Mouse (Mus musculus): ENCODE measurements around the gene Ppp4c. TPM values are rescaled to one million over a fixed set of nuclear protein-coding genes. Genes with fewer than 3 reads are reported as not detected.

Gene Ppp4c
- polyA plus RNA-seq, 1 experiment from 2014 or later = 313 TPM

DNA sequence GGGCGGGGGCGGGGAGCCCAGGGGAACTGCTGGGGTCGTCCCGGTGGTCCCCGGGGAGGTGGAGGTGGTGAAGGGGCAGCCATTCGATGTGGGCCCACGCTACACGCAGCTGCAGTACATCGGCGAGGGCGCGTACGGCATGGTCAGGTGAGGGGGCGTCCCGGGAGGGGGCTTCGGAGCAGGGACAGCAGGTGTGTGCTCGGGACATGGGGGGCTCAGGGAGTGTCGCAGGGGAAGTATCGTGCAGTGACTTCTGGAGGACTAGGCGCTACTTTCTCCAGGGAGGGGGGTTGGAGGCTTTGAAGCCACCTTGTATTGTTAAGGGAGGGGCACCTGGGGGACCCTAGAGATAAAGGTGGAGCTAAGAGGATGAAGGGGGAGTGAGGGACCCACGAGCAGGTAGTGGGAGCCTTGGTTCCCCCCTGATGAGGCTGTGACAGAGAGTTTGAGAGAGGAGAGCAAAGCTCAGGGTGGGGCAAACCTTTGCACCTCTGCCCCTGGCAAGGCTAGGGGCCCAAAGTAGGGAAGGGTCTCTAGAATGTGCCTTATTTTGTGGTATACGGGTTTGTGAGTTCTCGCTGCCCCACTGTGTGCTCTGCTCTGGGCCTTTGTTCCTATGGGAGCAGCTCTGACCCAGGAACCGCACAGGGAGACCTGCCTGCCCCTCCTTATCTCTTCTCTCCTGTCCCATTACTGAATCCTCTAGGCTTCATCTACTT, 32.5 kb downstream of the Ppp4c start:
- Histone ChIP-seq H3K27me3 (ENCODE audit: control insufficient read depth, insufficient read depth, low read length) (no peaks in the 10 kb centered on the region), H3K36me3 (ENCODE audit: control insufficient read depth, insufficient read depth, low read length) (no peaks in the 10 kb centered on the region), H3K9me3 (ENCODE audit: control insufficient read depth, low read length) (no peaks in the 10 kb centered on the region), H3K4me1 (replicated peaks; ENCODE audit: control insufficient read depth, insufficient read depth, low read length) (peaks cover 10% of the 10 kb centered on the region), H3K4me2 (replicated peaks; ENCODE audit: low read depth, low read length) (peak overlapping the region; percentile 92), H3K9ac (ENCODE audit: low read depth, low read length) (peak overlapping the region; percentile 89), H3K27ac (ENCODE audit: low read depth, low read length) (peak overlapping the region; percentile 80), H3K4me3 (ENCODE audit: low read depth, low read length) (peak overlapping the region; percentile 70)
- under 1% methylated on average over 24 of the region's 24 CpGs for WGBS
- DNase-seq (ENCODE audit: low spot score) = peak; percentile 37
- peak; percentile 72 for ATAC-seq (ENCODE audit: low FRiP score)

DNA sequence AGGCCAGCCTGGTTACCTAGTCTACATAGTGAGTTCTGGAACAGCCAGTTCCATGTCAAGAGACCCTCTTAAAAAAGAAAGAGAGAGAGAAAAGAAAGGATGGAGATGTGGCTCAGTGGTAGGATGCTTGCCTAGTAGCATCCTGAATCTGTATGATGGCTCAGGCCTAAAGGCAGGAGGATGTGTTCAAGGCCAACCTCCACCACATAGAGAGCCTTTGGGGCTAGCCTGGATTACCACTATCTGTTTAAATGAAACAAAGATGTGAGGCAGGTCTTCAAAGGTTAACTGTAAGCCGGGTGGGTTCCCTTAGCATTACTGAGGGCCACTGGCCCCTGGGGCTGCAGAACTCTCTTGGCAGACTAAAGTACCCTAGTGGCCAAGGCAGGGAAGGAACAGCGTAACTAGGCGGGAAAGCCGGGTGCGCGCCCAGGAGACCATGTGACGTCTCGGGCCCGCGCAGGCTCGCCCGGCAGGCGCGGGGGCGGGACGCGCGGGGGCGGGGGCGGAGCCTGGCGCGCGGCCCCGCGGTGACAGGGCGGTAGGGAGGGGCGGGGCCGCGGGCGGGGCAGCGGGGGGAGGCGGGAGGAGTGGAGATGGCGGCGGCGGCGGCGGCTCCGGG, 33.1 kb downstream of the Ppp4c start, which contains the start of gene Mapk3:
Gene Mapk3, plus strand, starts transcription at position 552 of the 622 bp plus-strand sequence.
- Histone ChIP-seq H3K27ac (ENCODE audit: low read depth, low read length) (peak within 1 kb of the TSS; percentile 80), H3K9ac (ENCODE audit: low read depth, low read length) (peak within 1 kb of the TSS; percentile 89), H3K36me3 (ENCODE audit: control insufficient read depth, insufficient read depth, low read length) (no peaks in the 10 kb centered on the region), H3K27me3 (ENCODE audit: control insufficient read depth, insufficient read depth, low read length) (no peaks in the 10 kb centered on the region), H3K9me3 (ENCODE audit: control insufficient read depth, low read length) (no peaks in the 10 kb centered on the region), H3K4me3 (ENCODE audit: low read depth, low read length) (peak within 1 kb of the TSS; percentile 70), H3K4me1 (replicated peaks; ENCODE audit: control insufficient read depth, insufficient read depth, low read length) (peaks cover 10% of the 10 kb centered on the region), H3K4me2 (replicated peaks; ENCODE audit: low read depth, low read length) (peak within 1 kb of the TSS; percentile 92)
- peak; percentile 92 for DNase-seq (ENCODE audit: low spot score)
- ATAC-seq (ENCODE audit: low FRiP score) = peak; percentile 73
- under 1% methylated on average over 26 of the region's 38 CpGs for WGBS

DNA sequence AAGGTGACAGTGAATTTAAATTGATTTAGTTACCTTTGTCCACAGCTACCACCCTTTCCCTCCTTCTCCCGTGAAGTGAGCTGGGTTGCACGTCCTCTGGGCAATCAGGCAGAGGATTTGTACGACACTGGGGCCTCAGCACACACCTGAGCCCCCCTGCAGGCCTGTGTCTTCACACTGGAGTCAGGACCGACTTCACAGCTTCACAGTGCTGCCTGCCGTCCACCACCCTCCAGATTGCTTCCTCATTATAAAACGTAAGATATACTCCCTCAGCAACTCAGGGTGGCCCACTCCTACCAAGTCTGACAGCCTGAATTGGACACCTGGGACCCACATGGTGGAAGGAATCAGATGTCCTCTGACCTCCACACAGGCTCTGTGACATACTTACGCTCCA, 33.8 kb downstream of the Ppp4c start:
- 0 out of 2 replicates have a peak, but pooled peaks have one; percentile 5 for ATAC-seq (ENCODE audit: low FRiP score)
- 62% methylated on average over 7 of the region's 7 CpGs for WGBS
- 0 out of 2 replicates have a peak overlapping the region, but pooled peaks have one; percentile 4 for H3K9ac ChIP-seq (ENCODE audit: low read depth, low read length)
- no peak for DNase-seq (ENCODE audit: low spot score)
- H3K27me3 ChIP-seq (ENCODE audit: control insufficient read depth, insufficient read depth, low read length) = no peaks in the 10 kb centered on the region
- H3K4me3 ChIP-seq (ENCODE audit: low read depth, low read length) = no peak overlapping the region
- H3K27ac ChIP-seq (ENCODE audit: low read depth, low read length) = no peak overlapping the region
- no peaks in the 10 kb centered on the region for H3K36me3 ChIP-seq (ENCODE audit: control insufficient read depth, insufficient read depth, low read length)
- peaks cover 10% of the 10 kb centered on the region for H3K4me1 ChIP-seq (replicated peaks; ENCODE audit: control insufficient read depth, insufficient read depth, low read length)
- no peaks in the 10 kb centered on the region for H3K9me3 ChIP-seq (ENCODE audit: control insufficient read depth, low read length)
- H3K4me2 ChIP-seq (replicated peaks; ENCODE audit: low read depth, low read length) = no peak overlapping the region

DNA sequence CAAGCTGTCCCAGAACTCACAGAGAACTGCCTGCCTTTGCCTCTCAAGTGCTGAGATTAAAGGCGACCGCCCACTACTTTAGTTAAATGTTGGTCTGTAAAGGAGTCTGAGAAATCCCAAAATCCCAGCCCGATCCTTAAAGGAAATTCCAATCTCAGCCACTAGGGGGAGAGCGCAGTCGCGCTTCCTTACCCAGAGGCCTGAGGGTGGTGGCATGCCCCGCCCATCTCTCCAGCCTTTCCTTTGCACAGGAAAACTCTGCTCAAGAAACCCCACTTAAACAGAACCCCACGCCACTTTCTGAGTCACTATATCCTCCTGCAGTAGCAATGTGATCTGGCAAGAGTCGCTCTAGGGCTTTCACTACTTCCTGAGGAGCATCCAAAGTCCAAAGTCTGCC, 37.4 kb downstream of the Ppp4c start:
- H3K4me1 ChIP-seq (replicated peaks; ENCODE audit: control insufficient read depth, insufficient read depth, low read length) = no peaks in the 10 kb centered on the region; the same call in 1 of the 2 replicates
- WGBS = 3% methylated on average over 9 of the region's 9 CpGs
- ATAC-seq (ENCODE audit: low FRiP score) (peak; percentile 47; the same call in 1 of the 2 replicates), DNase-seq (ENCODE audit: low spot score) (peak; percentile 94)
- H3K9ac ChIP-seq (ENCODE audit: low read depth, low read length) = peak overlapping the region; percentile 17; the same call in 1 of the 2 replicates
- H3K36me3 ChIP-seq (ENCODE audit: control insufficient read depth, insufficient read depth, low read length) = no peaks in the 10 kb centered on the region
- no peak overlapping the region for H3K4me3 ChIP-seq (ENCODE audit: low read depth, low read length)
- no peaks in the 10 kb centered on the region for H3K9me3 ChIP-seq (ENCODE audit: control insufficient read depth, low read length)
- no peaks in the 10 kb centered on the region for H3K27me3 ChIP-seq (ENCODE audit: control insufficient read depth, insufficient read depth, low read length)
- no peak overlapping the region for H3K4me2 ChIP-seq (replicated peaks; ENCODE audit: low read depth, low read length)
- H3K27ac ChIP-seq (ENCODE audit: low read depth, low read length) = no peak overlapping the region

DNA sequence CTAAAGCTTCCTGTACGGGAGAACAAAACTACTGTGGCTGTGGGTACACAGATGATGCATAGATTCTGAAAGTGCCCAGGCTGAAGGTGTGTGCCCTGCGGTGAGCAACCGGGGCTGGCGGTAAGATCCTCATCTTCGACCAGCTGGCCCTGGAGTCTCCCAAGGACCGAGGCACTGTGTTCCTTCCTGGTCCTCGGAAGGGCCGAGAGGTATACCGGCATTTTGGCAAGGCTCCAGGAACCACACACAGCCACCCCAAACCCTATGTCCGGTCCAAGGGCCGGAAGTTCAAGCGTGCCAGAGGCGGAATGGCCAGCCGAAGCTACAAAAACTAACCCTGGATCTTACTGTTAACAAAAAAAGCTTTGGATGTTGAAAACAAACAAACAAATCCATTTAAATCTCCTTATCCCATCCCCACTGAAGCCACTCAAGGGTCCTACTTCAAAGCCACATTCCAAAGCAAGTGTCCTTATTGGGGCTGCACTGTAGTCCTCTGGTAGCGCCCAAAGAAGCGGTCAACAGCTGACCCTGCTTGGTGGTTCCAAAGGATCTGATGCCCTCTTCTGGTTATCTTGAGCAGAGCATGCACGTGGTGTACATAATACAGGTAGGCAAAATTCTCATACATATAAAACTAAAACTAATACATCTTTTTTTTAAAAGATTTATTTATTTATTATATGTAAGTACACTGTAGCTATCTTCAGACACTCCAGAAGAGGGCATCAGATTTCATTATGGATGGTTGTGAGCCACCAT, 42.5 kb downstream of the Ppp4c start:
- ATAC-seq (ENCODE audit: low FRiP score) = no peak
- no peak overlapping the region for H3K9ac ChIP-seq (ENCODE audit: low read depth, low read length)
- no peaks in the 10 kb centered on the region for H3K4me1 ChIP-seq (replicated peaks; ENCODE audit: control insufficient read depth, insufficient read depth, low read length)
- H3K9me3 ChIP-seq (ENCODE audit: control insufficient read depth, low read length) = no peaks in the 10 kb centered on the region
- no peak overlapping the region for H3K4me3 ChIP-seq (ENCODE audit: low read depth, low read length)
- no peaks in the 10 kb centered on the region for H3K27me3 ChIP-seq (ENCODE audit: control insufficient read depth, insufficient read depth, low read length)
- H3K27ac ChIP-seq (ENCODE audit: low read depth, low read length) = no peak overlapping the region
- no peak for DNase-seq (ENCODE audit: low spot score)
- no peaks in the 10 kb centered on the region for H3K36me3 ChIP-seq (ENCODE audit: control insufficient read depth, insufficient read depth, low read length)
- no peak overlapping the region for H3K4me2 ChIP-seq (replicated peaks; ENCODE audit: low read depth, low read length)
- WGBS = 96% methylated on average over 17 of the region's 17 CpGs

DNA sequence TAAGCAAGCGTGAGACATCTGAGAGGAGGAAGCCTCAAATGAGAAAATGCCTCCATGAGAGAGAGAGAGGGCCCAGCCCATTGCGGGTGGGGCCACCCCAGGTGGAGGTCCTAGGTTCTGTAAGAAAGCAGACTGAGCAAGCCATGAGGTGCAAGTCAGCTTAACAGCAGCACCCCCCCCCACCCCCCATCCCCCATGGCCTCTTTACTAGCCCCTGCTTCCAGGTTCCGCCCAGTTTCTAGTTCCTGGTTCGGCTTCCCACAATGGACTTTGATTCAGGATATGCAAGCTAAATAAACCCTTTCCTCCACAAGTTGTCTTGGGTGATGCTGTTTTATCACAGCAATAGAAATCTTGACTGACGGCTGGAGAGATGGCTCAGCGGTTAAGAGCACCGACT, 43.5 kb downstream of the Ppp4c start:
- no peak overlapping the region for H3K27ac ChIP-seq (ENCODE audit: low read depth, low read length)
- no peak for DNase-seq (ENCODE audit: low spot score)
- no peak overlapping the region for H3K9ac ChIP-seq (ENCODE audit: low read depth, low read length)
- no peaks in the 10 kb centered on the region for H3K36me3 ChIP-seq (ENCODE audit: control insufficient read depth, insufficient read depth, low read length)
- H3K4me1 ChIP-seq (replicated peaks; ENCODE audit: control insufficient read depth, insufficient read depth, low read length) = no peaks in the 10 kb centered on the region
- H3K27me3 ChIP-seq (ENCODE audit: control insufficient read depth, insufficient read depth, low read length) = no peaks in the 10 kb centered on the region
- ATAC-seq (ENCODE audit: low FRiP score) = no peak
- WGBS = 83% methylated on average over 7 of the region's 7 CpGs
- H3K4me2 ChIP-seq (replicated peaks; ENCODE audit: low read depth, low read length) = no peak overlapping the region
- H3K9me3 ChIP-seq (ENCODE audit: control insufficient read depth, low read length) = no peaks in the 10 kb centered on the region
- no peak overlapping the region for H3K4me3 ChIP-seq (ENCODE audit: low read depth, low read length)

DNA sequence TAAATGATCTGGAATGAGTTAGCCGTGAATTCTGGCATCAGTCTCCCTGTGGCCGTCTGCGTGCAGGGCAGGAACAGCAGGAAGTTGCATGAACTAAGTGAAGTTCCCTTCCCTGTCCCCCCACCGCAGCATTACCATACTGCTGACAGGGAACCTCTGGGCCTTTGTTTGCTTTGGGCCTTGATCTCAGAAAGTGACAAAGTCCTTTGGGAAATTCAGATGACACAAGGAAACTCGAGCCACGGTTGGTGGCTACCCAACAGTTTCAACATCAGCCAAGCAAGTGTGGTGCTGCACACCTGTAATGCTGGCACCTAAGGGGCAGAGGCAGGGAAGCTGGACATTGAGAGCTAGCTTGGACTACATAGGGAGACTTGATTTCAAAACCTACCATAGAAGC, 45.5 kb downstream of the Ppp4c start:
- no peaks in the 10 kb centered on the region for H3K9me3 ChIP-seq (ENCODE audit: control insufficient read depth, low read length)
- no peaks in the 10 kb centered on the region for H3K4me1 ChIP-seq (replicated peaks; ENCODE audit: control insufficient read depth, insufficient read depth, low read length)
- no peaks in the 10 kb centered on the region for H3K36me3 ChIP-seq (ENCODE audit: control insufficient read depth, insufficient read depth, low read length)
- H3K9ac ChIP-seq (ENCODE audit: low read depth, low read length) = no peak overlapping the region
- WGBS = 41% methylated on average over 6 of the region's 6 CpGs
- H3K4me3 ChIP-seq (ENCODE audit: low read depth, low read length) = no peak overlapping the region
- H3K27ac ChIP-seq (ENCODE audit: low read depth, low read length) = no peak overlapping the region
- DNase-seq (ENCODE audit: low spot score) (no peak), ATAC-seq (ENCODE audit: low FRiP score) (no peak)
- no peaks in the 10 kb centered on the region for H3K27me3 ChIP-seq (ENCODE audit: control insufficient read depth, insufficient read depth, low read length)
- H3K4me2 ChIP-seq (replicated peaks; ENCODE audit: low read depth, low read length) = no peak overlapping the region

DNA sequence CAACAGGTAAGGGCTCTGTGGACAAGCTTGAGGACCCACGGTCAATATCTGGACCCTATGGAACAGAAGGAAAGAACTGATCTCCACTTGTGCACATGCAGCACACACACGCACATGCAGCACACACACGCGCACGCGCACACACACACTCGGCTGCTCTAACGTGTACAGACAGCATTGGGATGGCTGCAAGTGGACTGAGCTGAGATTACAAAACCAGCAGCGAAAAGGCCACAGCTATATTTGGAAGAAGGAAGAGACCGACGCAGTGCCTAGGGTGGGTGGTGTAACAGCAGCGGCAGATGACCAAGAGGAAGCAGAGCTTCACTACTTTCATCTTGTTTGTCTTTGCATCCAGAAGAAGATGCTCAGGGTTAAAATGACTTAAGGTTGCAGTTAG, 46.2 kb downstream of the Ppp4c start:
- Histone ChIP-seq H3K9me3 (ENCODE audit: control insufficient read depth, low read length) (no peaks in the 10 kb centered on the region), H3K4me3 (ENCODE audit: low read depth, low read length) (no peak overlapping the region), H3K4me2 (replicated peaks; ENCODE audit: low read depth, low read length) (no peak overlapping the region), H3K4me1 (replicated peaks; ENCODE audit: control insufficient read depth, insufficient read depth, low read length) (no peaks in the 10 kb centered on the region), H3K27me3 (ENCODE audit: control insufficient read depth, insufficient read depth, low read length) (no peaks in the 10 kb centered on the region), H3K9ac (ENCODE audit: low read depth, low read length) (no peak overlapping the region), H3K27ac (ENCODE audit: low read depth, low read length) (no peak overlapping the region), H3K36me3 (ENCODE audit: control insufficient read depth, insufficient read depth, low read length) (no peaks in the 10 kb centered on the region)
- 91% methylated on average over 12 of the region's 12 CpGs for WGBS
- ATAC-seq (ENCODE audit: low FRiP score) = no peak
- no peak for DNase-seq (ENCODE audit: low spot score)

All from hindbrain, embryonic 11.5 days (tissue).